8 mouse cellular contexts compared by ENCODE assay signal in genomic region chr19:37374941-37375754, GRCm38 (mm10). TPM values are rescaled to one million over a fixed set of nuclear protein-coding genes. Genes with fewer than 3 reads are reported as not detected.
DNase-seq lines count a peak whose midpoint lies in the region; ATAC-seq and TF ChIP-seq lines count a peak whose summit lies in the region.

No protein-coding gene starts in this region.

- no peaks in the 10 kb centered on the region for H3K27me3 ChIP-seq in heart, embryonic 14.5 days (ENCODE audit: control insufficient read depth, insufficient read depth, low read length)
- no peaks in the 10 kb centered on the region for H3K27me3 ChIP-seq in stomach, embryonic 16.5 days (ENCODE audit: control insufficient read depth, insufficient read depth, low read length)

- H3K4me2 ChIP-seq in heart, embryonic 14.5 days (ENCODE audit: low read length): peak overlapping the region; percentile 74
- peak overlapping the region; percentile 64 for H3K4me2 ChIP-seq in stomach, embryonic 16.5 days (ENCODE audit: low read depth, low read length)

- no peak for ATAC-seq in heart, embryonic 14.5 days (ENCODE audit: insufficient number of reproducible peaks, insufficient read depth, low FRiP score, low read depth)
- ATAC-seq in erythroid progenitor cell, adult 5-6 weeks (replicated peaks; ENCODE audit: low FRiP score, poor library complexity, severe bottlenecking): peak; percentile 48
- no peak for ATAC-seq in stomach, embryonic 16.5 days (ENCODE audit: insufficient read depth, low FRiP score)

- peaks cover 0 to 12% of the 10 kb centered on the region in 2 experiments; a peak in 2 of 4 replicates for H3K4me1 ChIP-seq in heart, embryonic 14.5 days (ENCODE audit: control insufficient read depth in 2 of 2, insufficient read depth in 2 of 2, low read length in 2 of 2)
- 0 out of 4 replicates have a peak, but pooled peaks cover 0 to 4% of the 10 kb centered on the region in 2 experiments for H3K4me1 ChIP-seq in ES-E14 (ENCODE audit: control insufficient read depth in 2 of 2, insufficient read depth in 2 of 2, low read length in 2 of 2, poor library complexity in 1 of 2)
- peaks cover 12% of the 10 kb centered on the region for H3K4me1 ChIP-seq in stomach, embryonic 16.5 days (ENCODE audit: control insufficient read depth, insufficient read depth, low read length)

- 24% methylated on average over 7 of the region's 7 CpGs for WGBS in heart, embryonic 14.5 days
- WGBS in stomach, embryonic 16.5 days: 19% methylated on average over 7 of the region's 7 CpGs

- in situ Hi-C loops in ES-E14 (cut with MboI; ENCODE audit: low sequenced_read_pairs in 2 of 2, unreplicated experiment in 2 of 2): no loop called here

- H3K36me3 ChIP-seq in heart, embryonic 14.5 days (ENCODE audit: control insufficient read depth, insufficient read depth, low read length): no peaks in the 10 kb centered on the region
- no peaks in the 10 kb centered on the region; the same call in 1 of the 2 replicates for H3K36me3 ChIP-seq in ES-E14 (ENCODE audit: control insufficient read depth, insufficient read depth, low read length, poor library complexity, severe bottlenecking)
- no peaks in the 10 kb centered on the region for H3K36me3 ChIP-seq in stomach, embryonic 16.5 days (ENCODE audit: control insufficient read depth, insufficient read depth, low read length)

- DNase-seq in heart, adult 8-10 months (ENCODE audit: low spot score): no peak
- no peak for DNase-seq in ES-E14 (ENCODE audit: low read depth, low spot score)
- peak; percentile 11 for DNase-seq in liver
- DNase-seq in frontal cortex, postnatal 10 days (ENCODE audit: low spot score in 2 of 2): no peak
- DNase-seq in adrenal gland, adult 18-20 months (ENCODE audit: low spot score in 2 of 2): no peak

- peak overlapping the region; percentile 72 to 86 for H3K4me3 ChIP-seq in heart, embryonic 14.5 days (ENCODE audit: control insufficient read depth in 1 of 2, insufficient read depth in 1 of 2, low read depth in 1 of 2, low read length in 2 of 2)
- peak overlapping the region; percentile 95 to 99 for H3K4me3 ChIP-seq in ES-E14 (ENCODE audit: insufficient read depth in 1 of 2, low read depth in 1 of 2, low read length in 2 of 2, poor library complexity in 1 of 2, severe bottlenecking in 1 of 2)
- H3K4me3 ChIP-seq in stomach, embryonic 16.5 days (replicated peaks; ENCODE audit: low read length): peak overlapping the region; percentile 97

- no peaks in the 10 kb centered on the region for H3K9me3 ChIP-seq in heart, embryonic 14.5 days (ENCODE audit: control insufficient read depth, low read length)
- H3K9me3 ChIP-seq in ES-E14 (ENCODE audit: control insufficient read depth, insufficient read depth, low read depth, low read length): no peaks in the 10 kb centered on the region
- no peaks in the 10 kb centered on the region for H3K9me3 ChIP-seq in stomach, embryonic 16.5 days (replicated peaks; ENCODE audit: control insufficient read depth, low read length)

- H3K27ac ChIP-seq in heart, embryonic 14.5 days (replicated peaks in 1 of 2; ENCODE audit: control insufficient read depth in 1 of 2, insufficient read depth in 1 of 2, low read depth in 2 of 2, low read length in 2 of 2): peak overlapping the region; percentile 95 to 96
- peak overlapping the region; percentile 82 for H3K27ac ChIP-seq in ES-E14 (ENCODE audit: insufficient read depth, low read depth, low read length, poor library complexity, severe bottlenecking)
- H3K27ac ChIP-seq in stomach, embryonic 16.5 days (ENCODE audit: low read length): peak overlapping the region; percentile 99

- H3K9ac ChIP-seq in heart, embryonic 14.5 days (ENCODE audit: low read length): peak overlapping the region; percentile 86
- peak overlapping the region; percentile 97 for H3K9ac ChIP-seq in ES-E14 (ENCODE audit: insufficient read depth, low read depth, low read length, poor library complexity, severe bottlenecking)
- peak overlapping the region; percentile 83 for H3K9ac ChIP-seq in stomach, embryonic 16.5 days (ENCODE audit: low read length)

TF ChIP-seq in ES-E14, 5 proteins besides CTCF, POLR2A, EP300 and RAD21:
- peak; percentile 93 for TF ChIP-seq ZNF384 (IDR thresholded peaks at IDR 0.05; ENCODE audit: low read depth, low read length)
- TF ChIP-seq CHD2 (IDR thresholded peaks at IDR 0.05; ENCODE audit: low read depth, low read length): no peak

RNA-seq across cellular contexts. Expression of gene Kif11, which starts 1.1 kb away (rescaled TPM):
- 48.0 and 48.5 TPM in 2 replicates for polyA plus RNA-seq in heart, embryonic 14.5 days (2014; fragmentation: Nextera tagmentation; extraction: Ambion mirVana)
- total RNA-seq in heart, adult 8-10 months (2022): under 1 TPM; 0.19 to 0.80 (median 0.44) TPM
- 49.9 and 59.4 TPM in 2 replicates for total RNA-seq in ES-E14 (2012; rRNA removed)
- total RNA-seq in erythroid progenitor cell, adult 5-6 weeks (2015; ENCODE audit: low replicate concordance): 409 and 470 TPM in 2 replicates
- total RNA-seq in erythroid progenitor cell, adult 5-6 weeks (2017; ENCODE audit: low replicate concordance): 653 and 658 TPM in 2 replicates
- 46.4 and 50.2 TPM in 2 replicates for polyA plus RNA-seq in stomach, embryonic 16.5 days (2015; fragmentation: Nextera tagmentation; extraction: Ambion mirVana)
- under 1 TPM; 0.70 to 0.76 TPM for total RNA-seq in adrenal gland, adult 18-20 months (2021)

RNA-seq across cellular contexts. Expression of gene Ide, which starts 37.5 kb away (rescaled TPM):
- 83.2 and 87.5 TPM in 2 replicates for polyA plus RNA-seq in heart, embryonic 14.5 days (2014; fragmentation: Nextera tagmentation; extraction: Ambion mirVana)
- total RNA-seq in heart, adult 8-10 months (2022): 100 to 1,000 TPM in 1 of 4 experiments, 10 to 100 TPM in 3; 54.5 to 105 (median 65.6) TPM
- total RNA-seq in ES-E14 (2012; rRNA removed): 44.8 and 47.3 TPM in 2 replicates
- 22.7 and 24.7 TPM in 2 replicates for total RNA-seq in erythroid progenitor cell, adult 5-6 weeks (2015; ENCODE audit: low replicate concordance)
- 20.5 and 23.3 TPM in 2 replicates for total RNA-seq in erythroid progenitor cell, adult 5-6 weeks (2017; ENCODE audit: low replicate concordance)
- 69.0 and 80.9 TPM in 2 replicates for polyA plus RNA-seq in stomach, embryonic 16.5 days (2015; fragmentation: Nextera tagmentation; extraction: Ambion mirVana)
- total RNA-seq in adrenal gland, adult 18-20 months (2021): 100 to 1,000 TPM in 1 of 2 experiments, 10 to 100 TPM in 1; 82.3 to 110 TPM

RNA-seq across cellular contexts. Expression of gene Hhex, which starts 59.5 kb away (rescaled TPM):
- polyA plus RNA-seq in heart, embryonic 14.5 days (2014; fragmentation: Nextera tagmentation; extraction: Ambion mirVana): 11.6 and 13.2 TPM in 2 replicates
- 1 to 10 TPM; 3.0 to 4.1 (median 3.5) TPM for total RNA-seq in heart, adult 8-10 months (2022)
- total RNA-seq in ES-E14 (2012; rRNA removed): 1.9 and 2.1 TPM in 2 replicates
- total RNA-seq in erythroid progenitor cell, adult 5-6 weeks (2015; ENCODE audit: low replicate concordance): 21.3 and 21.8 TPM in 2 replicates
- total RNA-seq in erythroid progenitor cell, adult 5-6 weeks (2017; ENCODE audit: low replicate concordance): 4.4 and 5.4 TPM in 2 replicates
- polyA plus RNA-seq in stomach, embryonic 16.5 days (2015; fragmentation: Nextera tagmentation; extraction: Ambion mirVana): 14.8 and 15.9 TPM in 2 replicates
- 10 to 100 TPM; 36.9 to 43.4 TPM for total RNA-seq in adrenal gland, adult 18-20 months (2021)

Comparison
In these comparisons a context has a peak if more than half of its experiments do, and no peak if none do; other contexts are left out.
1. RNA of gene Kif11, which starts 1.1 kb away (total RNA-seq): 409 to 658 TPM in erythroid progenitor cell, adult 5-6 weeks and 49.9 to 59.4 TPM in ES-E14; 0.70 to 0.76 TPM in adrenal gland, adult 18-20 months and 0.19 to 0.80 TPM in heart, adult 8-10 months; every median in the first group is over 10 times any median in the second.
2. Peak in every context shown above with its lines, with median percentiles within 50 percentile points of each other: H3K27ac ChIP-seq, H3K4me3 ChIP-seq and H3K9ac ChIP-seq.